Mouse (Mus musculus) heart, embryonic 16.5 days (tissue): ENCODE results near the gene Ggct. TPM values are rescaled to one million over a fixed set of nuclear protein-coding genes. Genes with fewer than 3 reads are reported as not detected.

Experiments
- ATAC-seq: fragments of 200-750 bp; cut with Nextera tagmentation; replicated peaks from 2 replicates; pipeline ENCODE4 v1.8.0; 2017; ENCODE audit warnings: moderate number of reproducible peaks; ENCODE audit not compliant: insufficient read depth, low FRiP score; ENCODE audit errors: extremely low read depth
- H3K27ac ChIP-seq: fragments of 300-500 bp; sonication (generic); 2 replicates; pipeline ENCODE4 v1.5.1; 2014; ENCODE audit warnings: mild to moderate bottlenecking, low read length, control low read depth, moderate library complexity
- H3K27me3 ChIP-seq: fragments of 300-500 bp; sonication (generic); 2 replicates; pipeline ENCODE4 v1.6.1; 2014; ENCODE audit warnings: low read length, mixed read lengths; ENCODE audit not compliant: control insufficient read depth, insufficient read depth
- H3K36me3 ChIP-seq: fragments of 300-500 bp; sonication (generic); 2 replicates; pipeline ENCODE4 v1.6.1; 2014; ENCODE audit not compliant: control insufficient read depth, insufficient read depth
- H3K4me1 ChIP-seq: fragments of 300-500 bp; sonication (generic); 2 replicates; pipeline ENCODE4 v1.6.1; 2014; ENCODE audit warnings: low read length, mixed read lengths; ENCODE audit not compliant: control insufficient read depth, insufficient read depth
- H3K4me2 ChIP-seq: fragments of 300-500 bp; sonication (generic); 2 replicates; pipeline ENCODE4 v1.6.1; 2014; ENCODE audit warnings: low read depth, mild to moderate bottlenecking, control low read depth, low read length
- H3K4me3 ChIP-seq: fragments of 300-500 bp; sonication (generic); 2 replicates; pipeline ENCODE4 v1.5.1; 2014; ENCODE audit warnings: mild to moderate bottlenecking, control low read depth, low read length
- H3K9ac ChIP-seq: fragments of 300-500 bp; sonication (generic); 2 replicates; pipeline ENCODE4 v1.6.1; 2014; ENCODE audit warnings: low read length, control low read depth
- H3K9me3 ChIP-seq: fragments of 300-500 bp; sonication (generic); replicated peaks from 2 replicates; pipeline ENCODE4 v1.6.1; 2016; ENCODE audit warnings: low read length; ENCODE audit not compliant: control insufficient read depth
- WGBS: fragments of 180-500 bp; shearing (Covaris S2); extraction: QIAGEN DNeasy Blood & Tissue Kit; methylation state at CpG from one replicate; pipeline ENCODE4 v1.1.7; 2014; 5-methylcytosine and 5-hydroxymethylcytosine counted together
- polyA plus RNA-seq: library from polyadenylated mRNA; unstranded; fragments of >200 nt; fragmentation: Nextera tagmentation; extraction: Ambion mirVana; gene quantifications from 2 replicates; pipeline ENCODE4 v1.2.1, GENCODE M21; 2015

The Ggct gene
- polyA plus RNA-seq, 1 experiment from 2014 or later = 8.1 TPM

GRCm38 (mm10) chr6:54952542-54952941 is 40.2 kb downstream of the Ggct start:
- 89% methylated on average over 3 of the region's 3 CpGs for WGBS
- no peaks in the 10 kb centered on the region for H3K9me3 ChIP-seq
- H3K4me1 ChIP-seq = 0 out of 2 replicates have a peak, but pooled peaks cover 3% of the 10 kb centered on the region
- H3K4me2 ChIP-seq = no peak overlapping the region
- ATAC-seq = no peak
- no peaks in the 10 kb centered on the region for H3K27me3 ChIP-seq
- no peak overlapping the region for H3K9ac ChIP-seq
- no peaks in the 10 kb centered on the region for H3K36me3 ChIP-seq
- no peak overlapping the region for H3K4me3 ChIP-seq
- H3K27ac ChIP-seq = no peak overlapping the region

- Histone ChIP-seq H3K9ac (no peak overlapping the region), H3K27me3 (peaks cover 15% of the 10 kb centered on the region), H3K27ac (no peak overlapping the region), H3K4me2 (no peak overlapping the region), H3K36me3 (no peaks in the 10 kb centered on the region), H3K4me1 (no peaks in the 10 kb centered on the region), H3K9me3 (no peaks in the 10 kb centered on the region), H3K4me3 (no peak overlapping the region)
- WGBS = 78% methylated on average over 5 of the region's 5 CpGs
- ATAC-seq = no peak
Measured at GRCm38 (mm10) chr6:54948682-54949081, 44.1 kb downstream of the Ggct start.

- no peak overlapping the region for H3K9ac ChIP-seq
- H3K9me3 ChIP-seq = no peaks in the 10 kb centered on the region
- ATAC-seq = no peak
- H3K36me3 ChIP-seq = no peaks in the 10 kb centered on the region
- WGBS = 66% methylated on average over 4 of the region's 4 CpGs
- H3K4me3 ChIP-seq = no peak overlapping the region
- H3K4me2 ChIP-seq = no peak overlapping the region
- H3K4me1 ChIP-seq = no peaks in the 10 kb centered on the region
- peaks cover 28% of the 10 kb centered on the region for H3K27me3 ChIP-seq
- no peak overlapping the region for H3K27ac ChIP-seq
Measured at GRCm38 (mm10) chr6:54946241-54946953, 46.4 kb downstream of the Ggct start.

- H3K36me3 ChIP-seq = no peaks in the 10 kb centered on the region
- peaks cover 28% of the 10 kb centered on the region for H3K27me3 ChIP-seq
- no peaks in the 10 kb centered on the region for H3K4me1 ChIP-seq
- no peaks in the 10 kb centered on the region for H3K9me3 ChIP-seq
- no peak overlapping the region for H3K4me2 ChIP-seq
- ATAC-seq = no peak
- no peak overlapping the region for H3K9ac ChIP-seq
- whole genome bisulfite sequencing = 81% methylated on average over 16 of the region's 16 CpGs
- no peak overlapping the region for H3K27ac ChIP-seq
- no peak overlapping the region for H3K4me3 ChIP-seq
Measured at GRCm38 (mm10) chr6:54944551-54944950, 48.2 kb downstream of the Ggct start.

- ATAC-seq = no peak
- no peak overlapping the region for H3K4me3 ChIP-seq
Measured at GRCm38 (mm10) chr6:54943753-54944152, 49.0 kb downstream of the Ggct start.

GRCm38 (mm10) chr6:54943292-54943691 is 49.5 kb downstream of the Ggct start:
- Histone ChIP-seq H3K36me3 (no peaks in the 10 kb centered on the region), H3K4me3 (no peak overlapping the region), H3K27me3 (peaks cover 28% of the 10 kb centered on the region), H3K9ac (no peak overlapping the region), H3K9me3 (no peaks in the 10 kb centered on the region), H3K27ac (no peak overlapping the region), H3K4me1 (no peaks in the 10 kb centered on the region), H3K4me2 (no peak overlapping the region)
- 69% methylated on average over 16 of the region's 16 CpGs for WGBS
- no peak for ATAC-seq

More at GRCm38 (mm10) chr6:54943753-54944152, 49.0 kb downstream of the Ggct start:
- H3K27me3 ChIP-seq = peaks cover 28% of the 10 kb centered on the region
- no peaks in the 10 kb centered on the region for H3K4me1 ChIP-seq
- H3K36me3 ChIP-seq = no peaks in the 10 kb centered on the region
- no peaks in the 10 kb centered on the region for H3K9me3 ChIP-seq
- no peak overlapping the region for H3K9ac ChIP-seq
- 46% methylated on average over 24 of the region's 24 CpGs for WGBS
- H3K27ac ChIP-seq = no peak overlapping the region
- H3K4me2 ChIP-seq = no peak overlapping the region

- no peak overlapping the region for H3K9ac ChIP-seq
- H3K4me2 ChIP-seq = no peak overlapping the region
- H3K36me3 ChIP-seq = no peaks in the 10 kb centered on the region
- H3K4me3 ChIP-seq = no peak overlapping the region
- peaks cover 28% of the 10 kb centered on the region for H3K27me3 ChIP-seq
- H3K4me1 ChIP-seq = no peaks in the 10 kb centered on the region
- 84% methylated on average over 6 of the region's 6 CpGs for WGBS
- no peaks in the 10 kb centered on the region for H3K9me3 ChIP-seq
- H3K27ac ChIP-seq = no peak overlapping the region
- ATAC-seq = no peak
Measured at GRCm38 (mm10) chr6:54941149-54941548, 51.6 kb downstream of the Ggct start.

GRCm38 (mm10) chr6:54940126-54940525 is 52.6 kb downstream of the Ggct start:
- no peak for ATAC-seq
- Histone ChIP-seq H3K27ac (no peak overlapping the region), H3K4me1 (no peaks in the 10 kb centered on the region), H3K9me3 (no peaks in the 10 kb centered on the region), H3K27me3 (peaks cover 27% of the 10 kb centered on the region), H3K36me3 (no peaks in the 10 kb centered on the region), H3K9ac (no peak overlapping the region), H3K4me3 (no peak overlapping the region), H3K4me2 (no peak overlapping the region)
- 71% methylated on average over 7 of the region's 7 CpGs for WGBS

- no peaks in the 10 kb centered on the region for H3K9me3 ChIP-seq
- ATAC-seq = peak; percentile 52
- no peak overlapping the region for H3K4me2 ChIP-seq
- H3K27me3 ChIP-seq = peaks cover 22% of the 10 kb centered on the region
- H3K4me3 ChIP-seq = no peak overlapping the region
- 52% methylated on average over 4 of the region's 4 CpGs for WGBS
- no peak overlapping the region for H3K27ac ChIP-seq
- no peak overlapping the region for H3K9ac ChIP-seq
- H3K36me3 ChIP-seq = no peaks in the 10 kb centered on the region
- H3K4me1 ChIP-seq = no peaks in the 10 kb centered on the region
Measured at GRCm38 (mm10) chr6:54939631-54940030, 53.1 kb downstream of the Ggct start.
